Mouse (Mus musculus): ENCODE results near the gene Xrra1. TPM values are rescaled to one million over a fixed set of nuclear protein-coding genes. Genes with fewer than 3 reads are reported as not detected.

Gene Xrra1
- polyA plus RNA-seq, 1 experiment, result 0.11 TPM

DNA sequence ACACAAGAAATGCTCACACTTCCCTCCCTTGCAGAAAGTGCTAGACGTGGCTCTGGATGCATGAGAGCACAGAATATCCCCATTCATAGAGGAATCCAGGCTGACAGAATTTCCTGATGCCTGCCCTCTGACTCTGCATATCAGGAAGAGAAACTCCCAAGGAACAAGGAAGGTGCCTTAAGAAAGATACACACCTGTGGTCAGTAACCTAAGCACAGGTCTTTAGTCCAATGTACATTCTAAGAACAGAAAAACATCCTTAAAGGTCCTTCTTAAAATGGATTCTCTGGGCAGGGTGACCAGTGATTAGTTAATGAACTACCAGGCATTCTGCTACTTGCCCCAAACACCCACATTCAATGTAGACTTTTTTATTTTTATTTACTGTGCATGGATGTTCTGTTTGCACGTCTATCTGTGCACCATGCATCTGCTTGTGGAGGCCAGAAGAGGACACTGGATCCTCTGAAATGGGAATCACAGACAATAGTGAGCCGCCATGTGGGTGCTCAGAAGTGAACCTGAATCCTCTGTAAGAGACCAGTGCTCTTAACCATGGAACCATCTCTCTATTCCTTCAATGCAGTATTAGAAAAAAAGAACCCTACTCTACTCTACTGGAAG lies 104.4 kb downstream of the Xrra1 start:
- H3K4me3 ChIP-seq (ENCODE audit: insufficient read depth, poor library complexity, severe bottlenecking), result no peak overlapping the region
- H3ac ChIP-seq (ENCODE audit: control insufficient read depth, insufficient read length, low read depth), result no peak overlapping the region
- no peak for TF ChIP-seq MYOG (IDR thresholded peaks at IDR 0.05; ENCODE audit: control insufficient read depth, extremely low read depth, insufficient read length)
- no peak for TF ChIP-seq MYOD1 (IDR thresholded peaks at IDR 0.05; ENCODE audit: control insufficient read depth, insufficient read length, low read depth)
- no peak for TF ChIP-seq FOSL1 (IDR thresholded peaks at IDR 0.05; ENCODE audit: insufficient read depth, low read length, poor library complexity, severe bottlenecking)
- TF ChIP-seq CEBPB (IDR thresholded peaks at IDR 0.05; ENCODE audit: low read depth), result no peak
- H3K36me3 ChIP-seq (ENCODE audit: control insufficient read depth, insufficient read depth), result no peaks in the 10 kb centered on the region
- peaks cover 79% of the 10 kb centered on the region for H3K79me2 ChIP-seq (ENCODE audit: control insufficient read depth, insufficient read depth)
- H3K27me3 ChIP-seq (ENCODE audit: control insufficient read depth, insufficient read depth, insufficient read length), result no peaks in the 10 kb centered on the region
- peaks cover 44% of the 10 kb centered on the region for H3K79me3 ChIP-seq (ENCODE audit: low read depth)

DNA sequence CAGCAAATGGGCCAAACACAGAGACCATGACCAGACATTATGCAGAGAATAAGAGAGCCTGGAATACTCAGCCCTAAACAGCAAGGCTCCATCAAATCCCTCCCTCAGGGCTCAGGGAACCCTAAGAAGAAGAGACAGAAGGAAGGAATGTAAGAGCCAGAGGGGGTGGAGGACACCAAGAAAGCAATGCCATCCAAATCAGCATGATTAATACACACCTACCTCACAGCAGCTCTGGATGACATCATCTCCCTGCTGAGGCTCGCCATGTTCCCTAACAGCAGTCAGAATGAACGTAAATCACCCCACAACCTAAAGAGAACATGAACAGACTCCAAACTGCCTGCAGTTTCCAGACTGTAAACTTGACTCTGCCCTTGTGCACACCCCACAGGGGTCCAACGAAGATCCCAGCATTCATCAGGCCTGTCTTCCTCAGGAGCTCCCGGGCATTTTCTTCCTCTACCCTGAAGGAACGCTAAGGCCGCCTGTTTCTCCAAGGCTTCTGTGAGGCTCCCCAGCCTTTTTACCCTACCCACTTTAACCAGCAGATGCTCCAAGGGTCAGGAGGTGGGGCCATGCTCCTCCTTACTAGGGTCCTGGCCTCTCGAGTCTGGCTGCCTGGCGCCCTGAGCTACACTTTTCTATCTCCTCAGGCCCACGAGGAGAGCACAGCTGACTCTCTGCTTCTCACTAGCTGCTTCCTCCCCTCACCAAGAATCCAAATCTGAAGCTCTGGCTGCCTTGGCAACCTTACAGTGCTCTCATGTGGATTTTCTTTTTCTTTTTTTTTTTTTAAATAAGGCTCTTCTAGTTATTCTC lies 106.3 kb downstream of the Xrra1 start:
- TF ChIP-seq USF1 (IDR thresholded peaks at IDR 0.05; ENCODE audit: low read depth) (no peak), MYOG (IDR thresholded peaks at IDR 0.05; ENCODE audit: control insufficient read depth, extremely low read depth, insufficient read length) (no peak)
- H3K79me3 ChIP-seq (ENCODE audit: low read depth), result peaks cover 55% of the 10 kb centered on the region
- no peak overlapping the region for H3ac ChIP-seq (ENCODE audit: control insufficient read depth, insufficient read length, low read depth)
- H3K4me3 ChIP-seq (ENCODE audit: insufficient read depth, poor library complexity, severe bottlenecking), result no peak overlapping the region
- peaks cover 95% of the 10 kb centered on the region for H3K79me2 ChIP-seq (ENCODE audit: control insufficient read depth, insufficient read depth)
- H3K27me3 ChIP-seq (ENCODE audit: control insufficient read depth, insufficient read depth, insufficient read length), result no peaks in the 10 kb centered on the region
- H3K36me3 ChIP-seq (ENCODE audit: control insufficient read depth, insufficient read depth), result no peaks in the 10 kb centered on the region

DNA sequence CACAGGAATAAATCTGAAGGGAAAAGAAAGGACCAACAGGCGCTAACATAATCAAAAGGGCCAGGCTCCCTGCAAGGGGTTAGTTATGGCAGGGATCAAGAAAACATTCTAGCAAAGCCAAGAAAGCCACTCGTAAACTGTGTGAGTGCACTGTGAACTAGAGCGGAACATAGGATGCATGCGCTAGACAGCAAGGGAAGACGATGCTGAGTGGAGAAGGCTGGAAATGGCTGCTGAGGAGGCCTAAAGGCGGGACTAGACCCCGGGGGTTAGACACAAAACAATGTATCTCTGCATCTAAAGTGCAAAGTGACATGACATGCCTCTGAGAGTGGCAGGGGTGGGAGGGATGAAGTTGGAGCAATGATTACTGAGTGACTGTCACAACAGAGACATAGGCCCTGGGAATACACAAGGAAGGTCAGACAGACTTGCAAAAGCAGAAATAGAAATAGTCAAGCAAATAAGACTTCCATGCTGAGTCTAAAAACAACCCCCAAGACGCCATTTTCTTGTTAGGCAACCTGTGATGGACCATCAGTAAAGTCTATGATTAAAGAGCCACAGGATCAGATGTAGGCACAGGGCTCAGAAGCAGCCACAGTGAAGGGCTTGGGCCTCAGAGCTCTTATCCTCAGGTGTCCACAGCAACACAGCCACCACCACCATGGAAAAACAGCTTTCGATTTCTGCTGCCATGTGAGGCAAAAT lies 107.2 kb downstream of the Xrra1 start:
- TF ChIP-seq CTCF (IDR thresholded peaks at IDR 0.05; ENCODE audit: control insufficient read depth, insufficient read depth, insufficient read length), result no peak
- no peak for TF ChIP-seq CEBPB (IDR thresholded peaks at IDR 0.05; ENCODE audit: low read depth)
- TF ChIP-seq MYOG (IDR thresholded peaks at IDR 0.05; ENCODE audit: control insufficient read depth, extremely low read depth, insufficient read length), result no peak
- no peak for TF ChIP-seq FOSL1 (IDR thresholded peaks at IDR 0.05; ENCODE audit: insufficient read depth, low read length, poor library complexity, severe bottlenecking)
- no peak for TF ChIP-seq MYOD1 (IDR thresholded peaks at IDR 0.05; ENCODE audit: control insufficient read depth, insufficient read length, low read depth)
- no peak for TF ChIP-seq USF1 (IDR thresholded peaks at IDR 0.05; ENCODE audit: low read depth)
- TF ChIP-seq MAX (IDR thresholded peaks at IDR 0.05), result no peak
- Histone ChIP-seq H3K36me3 (ENCODE audit: control insufficient read depth, insufficient read depth) (no peaks in the 10 kb centered on the region), H3K79me2 (ENCODE audit: control insufficient read depth, insufficient read depth) (peaks cover 92% of the 10 kb centered on the region), H3ac (ENCODE audit: control insufficient read depth, insufficient read length, low read depth) (no peak overlapping the region), H3K27me3 (ENCODE audit: control insufficient read depth, insufficient read depth, insufficient read length) (no peaks in the 10 kb centered on the region), H3K4me3 (ENCODE audit: insufficient read depth, poor library complexity, severe bottlenecking) (no peak overlapping the region), H3K79me3 (ENCODE audit: low read depth) (peaks cover 53% of the 10 kb centered on the region)

Other genes with a start within 250 kb of the Xrra1 start
- gene Tpbgl, start 232.0 kb upstream of the Xrra1 start, polyA plus RNA-seq (2012; fragmentation: generic; extraction: Trizol), result not detected
- gene Slco2b1, start 147.8 kb upstream of the Xrra1 start, polyA plus RNA-seq (2012; fragmentation: generic; extraction: Trizol), result not detected
- gene Olfr520, start 128.8 kb upstream of the Xrra1 start, polyA plus RNA-seq (2012; fragmentation: generic; extraction: Trizol), result not detected
- not detected for gene Olfr521, start 95.6 kb upstream of the Xrra1 start, polyA plus RNA-seq (2012; fragmentation: generic; extraction: Trizol)
- 0.75 TPM for gene Neu3, start 30.7 kb upstream of the Xrra1 start, polyA plus RNA-seq (2012; fragmentation: generic; extraction: Trizol)
- gene Spcs2, start 4.3 kb downstream of the Xrra1 start, polyA plus RNA-seq (2012; fragmentation: generic; extraction: Trizol), result 152 TPM
- gene Rnf169, start 121.3 kb downstream of the Xrra1 start, polyA plus RNA-seq (2012; fragmentation: generic; extraction: Trizol), result 3.2 TPM
- not detected for gene Chrdl2, start 147.1 kb downstream of the Xrra1 start, polyA plus RNA-seq (2012; fragmentation: generic; extraction: Trizol)

Measured in C2C12 (cell line).